Mouse (Mus musculus) hindbrain, embryonic 12.5 days (tissue): ENCODE data around the gene Bckdha. TPM values are rescaled to one million over a fixed set of nuclear protein-coding genes. Genes with fewer than 3 reads are reported as not detected.
A peak's percentile ranks its signal among the peaks of the same experiment; 100 is the strongest.

Experiments used
- ATAC-seq: fragments of 200-750 bp; cut with Nextera tagmentation; 2 replicates; pipeline ENCODE4 v1.8.0; 2017; ENCODE audit warnings: moderate TSS enrichment; ENCODE audit not compliant: low FRiP score
- H3K27ac ChIP-seq: fragments of 300-500 bp; sonication (generic); 2 replicates; pipeline ENCODE4 v1.5.1; 2016; ENCODE audit warnings: mild to moderate bottlenecking
- H3K27me3 ChIP-seq: fragments of 300-500 bp; sonication (generic); 2 replicates; pipeline ENCODE4 v1.6.1; 2016; ENCODE audit warnings: mild to moderate bottlenecking
- H3K36me3 ChIP-seq: fragments of 300-500 bp; sonication (generic); 2 replicates; pipeline ENCODE4 v1.6.1; 2016; ENCODE audit warnings: mild to moderate bottlenecking
- H3K4me1 ChIP-seq: fragments of 300-500 bp; sonication (generic); 2 replicates; pipeline ENCODE4 v1.6.1; 2016
- H3K4me2 ChIP-seq: fragments of 300-500 bp; sonication (generic); replicated peaks from 2 replicates; pipeline ENCODE4 v1.6.1; 2016; ENCODE audit warnings: mild to moderate bottlenecking
- H3K4me3 ChIP-seq: fragments of 300-500 bp; sonication (generic); 2 replicates; pipeline ENCODE4 v1.5.1; 2016; ENCODE audit warnings: mild to moderate bottlenecking
- H3K9ac ChIP-seq: fragments of 300-500 bp; sonication (generic); 2 replicates; pipeline ENCODE4 v1.6.1; 2016; ENCODE audit warnings: mild to moderate bottlenecking, moderate library complexity
- H3K9me3 ChIP-seq: fragments of 300-500 bp; sonication (generic); replicated peaks from 2 replicates; pipeline ENCODE4 v1.6.1; 2016; ENCODE audit warnings: mild to moderate bottlenecking
- WGBS: fragments of 180-500 bp; shearing (Covaris S2); methylation state at CpG from one replicate; pipeline ENCODE4 v1.1.7; 2016; 5-methylcytosine and 5-hydroxymethylcytosine counted together
- polyA plus RNA-seq: library from polyadenylated mRNA; unstranded; fragments of >200 nt; fragmentation: Nextera tagmentation; extraction: Ambion mirVana; gene quantifications from 2 replicates; pipeline ENCODE4 v1.2.1, GENCODE M21; 2016

Bckdha gene
- polyA plus RNA-seq, 1 experiment from 2014 or later: 45.4 TPM

DNA sequence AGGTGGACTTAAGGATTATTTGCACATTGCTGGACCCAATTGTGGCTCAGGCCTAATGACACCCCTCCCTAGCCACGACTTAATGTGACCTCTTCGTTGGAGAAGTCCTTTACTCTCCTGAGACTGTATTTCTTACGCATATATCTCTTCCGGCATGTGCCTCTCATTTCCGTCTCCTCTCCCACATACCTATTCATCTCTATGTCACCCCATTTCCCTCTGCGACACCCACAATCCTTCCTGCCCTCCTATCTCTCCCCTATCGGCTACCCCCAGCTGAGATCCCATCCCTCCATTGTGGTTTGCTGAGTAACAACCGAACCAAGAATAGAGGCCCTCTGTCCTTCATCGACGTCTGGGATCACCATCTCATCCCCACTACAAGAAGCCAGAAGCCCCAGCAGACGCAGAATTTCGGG lies 30.8 kb upstream of the Bckdha start:
- no peaks in the 10 kb centered on the region for H3K36me3 ChIP-seq
- no peaks in the 10 kb centered on the region for H3K9me3 ChIP-seq
- H3K9ac ChIP-seq: no peak overlapping the region
- peak overlapping the region; percentile 41 for H3K4me3 ChIP-seq
- peak overlapping the region; percentile 55 for H3K4me2 ChIP-seq
- WGBS: 18% methylated on average over 12 of the region's 12 CpGs
- no peak for ATAC-seq
- H3K27me3 ChIP-seq: peaks cover 77% of the 10 kb centered on the region
- H3K27ac ChIP-seq: no peak overlapping the region
- H3K4me1 ChIP-seq: peaks cover 35% of the 10 kb centered on the region

DNA sequence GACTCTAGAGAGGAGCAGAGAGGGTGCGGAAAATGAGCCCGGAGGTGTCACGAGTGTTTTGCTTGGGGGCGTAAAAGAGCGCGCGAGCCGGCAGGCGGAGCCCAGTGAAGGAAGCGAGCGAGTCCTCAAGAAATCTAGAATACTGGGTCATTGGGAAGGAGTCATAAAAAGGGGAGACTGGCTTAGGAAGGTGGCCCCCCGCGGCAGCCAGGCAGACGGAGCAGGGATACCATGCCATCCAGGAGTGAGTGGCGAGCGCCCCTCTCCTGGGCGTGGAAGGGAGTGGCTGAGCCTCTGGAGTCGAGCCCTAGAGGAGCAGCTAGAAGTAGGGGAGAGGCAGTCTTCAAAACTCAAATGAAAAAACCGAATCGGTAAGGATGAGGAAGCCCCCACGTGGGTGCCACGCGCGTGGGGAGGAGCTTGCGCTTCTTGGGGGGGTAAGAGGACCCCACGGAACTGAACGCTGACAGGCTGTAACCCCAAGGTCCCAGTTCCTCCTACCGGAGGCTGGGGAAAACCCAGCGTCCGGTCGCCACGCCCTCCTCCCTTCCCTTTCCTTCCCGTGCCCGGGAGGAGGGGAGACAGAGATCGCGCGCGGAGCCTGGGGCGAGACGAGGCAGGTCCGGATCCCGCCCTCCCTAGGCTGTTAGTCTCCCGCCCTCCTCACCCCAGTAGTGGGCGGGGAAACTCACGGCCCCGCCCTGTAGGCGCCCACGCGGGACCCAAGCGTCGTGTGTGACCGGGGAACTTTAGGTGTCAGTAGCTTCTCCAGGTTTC lies 30.2 kb upstream of the Bckdha start:
- ATAC-seq: no peak
- H3K4me1 ChIP-seq: peaks cover 35% of the 10 kb centered on the region
- 2% methylated on average over 48 of the region's 52 CpGs for WGBS
- no peaks in the 10 kb centered on the region for H3K36me3 ChIP-seq
- peak overlapping the region; percentile 41 for H3K4me3 ChIP-seq
- no peaks in the 10 kb centered on the region for H3K9me3 ChIP-seq
- H3K4me2 ChIP-seq: peak overlapping the region; percentile 55
- peaks cover 77% of the 10 kb centered on the region for H3K27me3 ChIP-seq
- H3K27ac ChIP-seq: no peak overlapping the region
- peak overlapping the region; percentile 43 for H3K9ac ChIP-seq

DNA sequence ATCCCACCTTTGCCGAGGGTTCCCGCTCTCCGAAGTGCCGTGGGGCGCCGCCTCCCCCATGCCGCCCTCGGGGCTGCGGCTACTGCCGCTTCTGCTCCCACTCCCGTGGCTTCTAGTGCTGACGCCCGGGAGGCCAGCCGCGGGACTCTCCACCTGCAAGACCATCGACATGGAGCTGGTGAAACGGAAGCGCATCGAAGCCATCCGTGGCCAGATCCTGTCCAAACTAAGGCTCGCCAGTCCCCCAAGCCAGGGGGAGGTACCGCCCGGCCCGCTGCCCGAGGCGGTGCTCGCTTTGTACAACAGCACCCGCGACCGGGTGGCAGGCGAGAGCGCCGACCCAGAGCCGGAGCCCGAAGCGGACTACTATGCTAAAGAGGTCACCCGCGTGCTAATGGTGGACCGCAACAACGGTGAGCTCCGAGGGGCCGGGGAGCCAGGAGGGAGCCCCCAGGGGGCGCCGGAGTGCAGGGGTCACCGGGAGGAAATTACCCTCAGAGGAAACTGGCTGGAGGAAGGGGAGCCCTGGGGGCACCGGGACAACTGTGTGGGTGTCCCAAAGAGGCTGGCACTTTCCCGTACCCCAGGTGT lies 29.1 kb upstream of the Bckdha start:
- H3K4me1 ChIP-seq: peaks cover 32% of the 10 kb centered on the region
- H3K4me3 ChIP-seq: peak overlapping the region; percentile 41
- H3K9ac ChIP-seq: 0 out of 2 replicates have a peak overlapping the region, but pooled peaks have one; percentile 10
- no peaks in the 10 kb centered on the region for H3K9me3 ChIP-seq
- H3K36me3 ChIP-seq: no peaks in the 10 kb centered on the region
- peak overlapping the region; percentile 55 for H3K4me2 ChIP-seq
- H3K27ac ChIP-seq: no peak overlapping the region
- no peak for ATAC-seq
- under 1% methylated on average over 47 of the region's 47 CpGs for whole genome bisulfite sequencing
- peaks cover 77% of the 10 kb centered on the region for H3K27me3 ChIP-seq

DNA sequence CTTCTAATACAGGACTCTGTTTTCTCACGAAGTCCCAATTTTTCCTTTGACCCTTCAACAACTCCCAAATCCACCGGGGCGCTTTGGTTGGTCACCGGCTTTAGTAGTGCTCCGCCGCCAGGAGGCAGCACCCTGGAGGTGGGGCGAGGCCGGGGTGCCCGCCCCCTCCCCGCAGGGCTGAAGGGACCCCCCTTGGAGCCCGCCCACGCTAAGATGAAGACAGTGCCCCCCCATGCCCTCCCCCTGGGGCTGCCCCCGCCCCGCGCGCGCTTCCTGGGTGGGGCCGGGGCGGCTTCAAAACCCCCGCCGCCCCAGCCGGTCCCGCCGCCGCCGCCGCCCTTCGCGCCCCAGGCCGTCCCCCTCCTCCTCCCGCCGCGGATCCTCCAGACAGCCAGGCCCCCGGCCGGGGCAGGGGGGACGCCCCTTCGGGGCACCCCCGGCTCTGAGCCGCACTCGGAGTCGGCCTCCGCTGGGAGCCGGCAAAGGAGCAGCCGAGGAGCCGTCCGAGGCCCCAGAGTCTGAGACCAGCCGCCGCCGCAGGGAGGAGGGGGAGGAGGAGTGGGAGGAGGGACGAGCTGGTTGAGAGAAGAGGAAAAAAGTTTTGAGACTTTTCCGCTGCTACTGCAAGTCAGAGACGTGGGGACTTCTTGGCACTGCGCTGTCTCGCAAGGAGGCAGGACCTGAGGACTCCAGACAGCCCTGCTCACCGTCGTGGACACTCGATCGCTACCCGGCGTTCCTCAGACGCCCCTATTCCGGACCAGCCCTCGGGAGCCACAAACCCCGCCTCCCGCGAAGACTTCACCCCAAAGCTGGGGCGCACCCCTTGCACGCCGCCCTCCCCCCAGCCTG lies 28.1 kb upstream of the Bckdha start, which contains the start of gene Tgfb1:
Gene Tgfb1, plus strand, starts transcription at position 323 of the 852 bp plus-strand sequence.
- H3K27ac ChIP-seq: no peak within 1 kb of the TSS
- H3K27me3 ChIP-seq: peaks cover 71% of the 10 kb centered on the region
- under 1% methylated on average over 48 of the region's 69 CpGs for WGBS

DNA sequence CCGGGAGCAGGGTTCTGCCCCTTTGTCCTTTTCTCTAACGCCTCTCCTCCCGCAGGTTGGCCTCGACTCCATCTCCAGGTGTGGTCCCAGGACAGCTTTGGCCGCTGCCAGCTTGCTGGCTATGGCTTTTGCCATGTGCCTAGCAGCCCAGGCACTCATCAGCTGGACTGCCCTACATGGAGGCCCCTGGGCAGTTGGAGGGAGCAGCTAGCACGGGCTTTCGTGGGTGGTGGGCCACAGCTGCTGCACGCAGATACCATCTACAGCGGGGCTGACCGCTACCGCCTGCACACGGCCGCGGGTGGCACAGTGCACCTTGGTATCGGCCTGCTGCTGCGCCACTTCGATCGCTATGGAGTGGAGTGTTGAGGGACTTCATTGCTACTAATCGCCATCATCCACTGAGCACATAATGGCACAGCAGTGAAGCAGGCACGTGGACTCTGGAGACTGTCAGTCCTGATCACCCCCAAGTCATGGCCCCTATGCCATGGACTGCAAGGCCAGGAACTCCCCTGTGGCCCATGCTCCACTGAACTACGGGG lies 27.2 kb upstream of the Bckdha start:
- 0 out of 2 replicates have a peak overlapping the region, but pooled peaks have one; percentile 41 for H3K4me3 ChIP-seq
- H3K4me1 ChIP-seq: peaks cover 42% of the 10 kb centered on the region

More for the DNA sequence above, 28.1 kb upstream of the Bckdha start, which contains the start of gene Tgfb1:
- H3K4me3 ChIP-seq: peak within 1 kb of the TSS; percentile 41
- H3K4me2 ChIP-seq: peak within 1 kb of the TSS; percentile 55
- H3K9me3 ChIP-seq: no peaks in the 10 kb centered on the region
- H3K36me3 ChIP-seq: no peaks in the 10 kb centered on the region
- H3K9ac ChIP-seq: peak within 1 kb of the TSS; percentile 50
- peaks cover 35% of the 10 kb centered on the region for H3K4me1 ChIP-seq
- ATAC-seq: peak; percentile 30

DNA sequence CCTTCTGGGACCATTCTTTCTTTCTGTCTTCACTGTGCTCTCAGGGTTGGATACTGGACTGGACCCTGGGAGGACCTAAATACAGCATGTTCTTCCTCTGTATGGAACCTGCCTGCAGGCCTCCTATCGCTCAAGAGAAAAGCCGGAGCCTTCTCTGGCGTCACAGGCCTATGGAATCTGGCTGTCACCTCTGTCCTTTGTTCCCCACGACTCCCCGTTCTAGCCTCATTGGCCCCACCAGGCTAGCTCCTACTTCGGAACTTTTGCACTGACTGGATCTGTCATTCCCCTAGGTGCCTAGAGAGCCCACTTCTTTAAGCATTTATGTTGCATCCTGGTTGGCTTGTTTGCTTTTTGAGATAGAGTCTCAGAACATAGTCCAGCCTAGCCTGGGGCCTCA lies 25.9 kb upstream of the Bckdha start:
- Histone ChIP-seq H3K27ac (no peak overlapping the region), H3K4me1 (peaks cover 44% of the 10 kb centered on the region), H3K36me3 (no peaks in the 10 kb centered on the region), H3K9ac (no peak overlapping the region), H3K4me2 (no peak overlapping the region), H3K4me3 (no peak overlapping the region), H3K9me3 (no peaks in the 10 kb centered on the region), H3K27me3 (peaks cover 50% of the 10 kb centered on the region)
- WGBS: 85% methylated on average over 6 of the region's 6 CpGs
- ATAC-seq: no peak

More for the DNA sequence above, 27.2 kb upstream of the Bckdha start:
- H3K4me2 ChIP-seq: peak overlapping the region; percentile 55
- H3K9ac ChIP-seq: no peak overlapping the region
- peaks cover 63% of the 10 kb centered on the region for H3K27me3 ChIP-seq
- WGBS: 63% methylated on average over 21 of the region's 21 CpGs
- ATAC-seq: no peak
- no peaks in the 10 kb centered on the region for H3K9me3 ChIP-seq
- H3K36me3 ChIP-seq: no peaks in the 10 kb centered on the region
- H3K27ac ChIP-seq: no peak overlapping the region

DNA sequence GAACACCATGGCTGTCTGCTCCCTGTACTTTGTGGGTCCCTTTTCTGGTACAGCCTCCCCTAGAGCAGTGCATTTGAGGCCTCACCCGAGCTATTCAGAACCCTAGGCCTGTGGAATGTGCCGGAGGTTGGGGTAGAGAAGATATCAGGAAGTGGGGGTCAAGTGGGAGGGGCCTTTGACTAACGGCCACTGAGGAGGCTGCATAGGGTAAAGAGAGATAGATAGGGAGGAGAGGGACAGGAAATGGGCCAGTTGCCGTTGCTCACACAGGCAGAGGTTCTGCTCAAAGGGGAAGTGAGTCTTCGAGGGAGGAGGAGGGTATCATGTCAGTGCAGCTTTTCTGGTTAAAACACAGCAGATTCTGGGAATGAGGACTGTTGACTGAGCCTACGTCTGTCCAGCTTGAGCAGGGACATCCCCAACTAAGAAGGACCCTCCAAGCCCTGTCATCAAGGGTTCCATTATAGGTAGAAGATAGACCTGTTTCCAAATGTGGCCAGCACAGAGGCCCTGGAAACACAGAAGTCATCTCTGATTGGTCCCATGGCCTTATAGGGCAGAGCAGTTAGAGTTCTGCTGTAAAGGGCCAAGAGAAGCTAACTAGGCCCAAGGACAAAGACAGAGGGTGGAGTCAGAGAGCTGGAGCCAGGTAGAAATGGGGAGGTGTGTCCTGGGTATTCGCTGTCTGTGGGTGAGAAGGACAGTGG lies 24.8 kb upstream of the Bckdha start:
- Histone ChIP-seq H3K4me1 (peaks cover 34% of the 10 kb centered on the region), H3K9me3 (no peaks in the 10 kb centered on the region), H3K27ac (no peak overlapping the region), H3K27me3 (peaks cover 48% of the 10 kb centered on the region), H3K9ac (no peak overlapping the region), H3K4me2 (no peak overlapping the region), H3K36me3 (no peaks in the 10 kb centered on the region), H3K4me3 (no peak overlapping the region)
- 74% methylated on average over 7 of the region's 7 CpGs for WGBS
- ATAC-seq: no peak

DNA sequence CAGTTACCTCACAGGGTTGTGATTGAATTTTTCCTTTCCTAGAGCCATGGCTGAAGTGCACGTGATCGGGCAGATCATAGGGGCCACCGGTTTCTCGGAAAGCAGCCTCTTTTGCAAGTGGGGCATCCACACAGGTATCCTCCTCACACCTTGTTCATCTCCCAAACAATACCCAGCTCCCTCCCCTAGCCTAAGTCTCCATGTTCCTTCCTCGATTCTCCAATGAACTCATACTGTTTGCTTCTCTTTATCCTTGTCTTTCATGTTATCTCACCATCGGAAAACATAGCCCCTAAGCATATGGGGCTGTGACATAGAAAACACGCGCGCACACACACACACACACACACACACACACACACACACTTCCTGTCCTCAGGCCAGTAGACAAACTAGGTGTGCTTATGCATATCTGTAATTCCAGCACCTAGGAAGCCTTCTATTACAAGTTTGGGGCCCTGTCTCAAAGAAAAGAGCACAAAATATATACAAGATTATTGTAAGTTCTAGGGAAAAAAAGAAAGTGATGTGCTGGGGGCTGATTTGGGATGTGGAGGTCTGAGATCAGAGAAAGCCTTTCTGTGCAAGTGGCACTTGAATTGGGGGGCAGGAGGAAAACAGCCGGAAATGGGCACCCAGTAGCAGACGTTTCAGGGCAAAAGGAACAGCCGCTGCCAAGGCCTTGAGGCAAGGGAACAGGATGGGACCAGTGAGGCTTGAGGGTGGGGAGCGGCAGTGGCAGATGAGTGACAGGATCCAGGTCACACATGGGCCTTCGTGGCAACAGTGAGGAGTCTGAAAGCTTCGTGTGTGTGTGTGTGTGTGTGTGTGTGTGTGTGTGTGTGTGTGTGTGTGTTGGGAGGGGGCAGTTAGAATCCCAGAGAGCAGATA lies 22.8 kb upstream of the Bckdha start:
- ATAC-seq: no peak
- peak overlapping the region; percentile 61 for H3K4me2 ChIP-seq

DNA sequence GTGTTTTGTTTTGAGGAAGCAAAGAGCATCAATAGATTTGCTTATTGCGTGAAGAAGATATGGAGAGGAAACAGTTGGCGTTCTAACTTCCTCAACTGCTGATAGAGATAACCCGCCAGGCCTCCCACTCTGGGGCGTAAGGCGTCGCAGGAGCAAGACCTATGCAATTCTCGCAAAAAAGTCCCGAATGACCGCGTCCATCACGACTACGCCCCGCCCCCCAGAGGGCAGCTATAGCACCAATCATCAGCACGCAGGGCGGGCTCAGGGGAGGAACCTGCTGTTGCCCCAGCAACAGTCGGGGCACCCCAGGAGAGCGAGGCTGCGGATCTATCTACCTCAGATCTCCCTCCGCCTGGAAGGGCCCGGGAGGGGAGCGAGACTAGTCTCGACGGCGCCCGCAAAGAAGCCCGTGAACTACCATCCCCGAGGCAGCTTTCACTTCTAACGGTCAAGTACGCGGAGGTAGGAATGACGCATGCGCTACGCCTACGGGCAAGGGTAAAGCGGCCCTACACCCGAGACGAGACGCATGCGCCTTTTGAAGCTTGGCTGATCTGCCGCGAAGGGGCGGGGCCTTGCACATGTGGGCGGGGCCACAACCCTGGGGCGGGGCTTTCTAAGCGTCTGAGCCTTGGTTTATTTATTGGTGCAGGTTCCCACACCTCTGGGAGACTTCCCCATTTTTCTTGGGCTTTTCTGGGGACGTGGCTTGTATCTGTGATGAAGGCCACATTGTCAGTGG lies 21.9 kb upstream of the Bckdha start, which contains the start of gene B9d2:
Gene B9d2, plus strand, starts transcription at position 267 of the 745 bp plus-strand sequence.
- Histone ChIP-seq H3K4me2 (peak within 1 kb of the TSS; percentile 61), H3K4me3 (peak within 1 kb of the TSS; percentile 61), H3K9me3 (no peaks in the 10 kb centered on the region), H3K27ac (peak within 1 kb of the TSS; percentile 97), H3K4me1 (peaks cover 18% of the 10 kb centered on the region), H3K9ac (peak within 1 kb of the TSS; percentile 71), H3K36me3 (no peaks in the 10 kb centered on the region), H3K27me3 (peaks cover 32% of the 10 kb centered on the region)
- ATAC-seq: peak; percentile 96
- under 1% methylated on average over 45 of the region's 46 CpGs for WGBS

More for the DNA sequence above, 22.8 kb upstream of the Bckdha start:
- H3K27ac ChIP-seq: peak overlapping the region; percentile 97; the same call in 1 of the 2 replicates
- H3K36me3 ChIP-seq: no peaks in the 10 kb centered on the region
- WGBS: 68% methylated on average over 15 of the region's 15 CpGs
- no peaks in the 10 kb centered on the region for H3K9me3 ChIP-seq
- peak overlapping the region; percentile 61 for H3K4me3 ChIP-seq
- H3K4me1 ChIP-seq: peaks cover 21% of the 10 kb centered on the region
- peaks cover 32% of the 10 kb centered on the region for H3K27me3 ChIP-seq
- H3K9ac ChIP-seq: 0 out of 2 replicates have a peak overlapping the region, but pooled peaks have one; percentile 3

DNA sequence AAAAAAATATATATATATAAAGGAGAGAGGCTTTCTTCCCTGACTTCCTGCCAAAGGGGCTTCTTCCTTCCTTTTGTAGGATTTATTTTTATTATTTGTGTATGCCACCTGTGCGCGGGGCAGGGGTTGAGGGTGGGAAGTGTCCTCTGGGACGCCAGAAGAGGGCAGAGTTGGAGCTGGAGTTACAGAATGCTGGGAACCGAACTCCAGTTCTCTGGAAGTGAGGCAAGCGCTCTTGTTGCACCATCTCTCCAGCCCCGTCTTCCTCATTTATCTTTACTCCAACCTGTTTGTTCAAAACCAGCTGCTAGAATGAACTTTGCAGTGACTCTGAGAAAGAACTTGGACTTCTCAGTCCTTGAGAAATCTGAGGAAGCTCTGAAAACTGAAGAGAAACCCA lies 21.2 kb upstream of the Bckdha start:
- H3K4me1 ChIP-seq: peaks cover 19% of the 10 kb centered on the region
- H3K36me3 ChIP-seq: no peaks in the 10 kb centered on the region
- peak overlapping the region; percentile 61 for H3K4me3 ChIP-seq
- H3K4me2 ChIP-seq: peak overlapping the region; percentile 61
- H3K27ac ChIP-seq: peak overlapping the region; percentile 97; the same call in 1 of the 2 replicates
- no peak for ATAC-seq
- peaks cover 33% of the 10 kb centered on the region for H3K27me3 ChIP-seq
- H3K9ac ChIP-seq: peak overlapping the region; percentile 71; the same call in 1 of the 2 replicates
- WGBS: 15% methylated on average over 6 of the region's 6 CpGs
- H3K9me3 ChIP-seq: no peaks in the 10 kb centered on the region
